Mouse (Mus musculus): ENCODE measurements at regions not wholly inside any gene's neighbourhood (a gene's known extent, or its start where the extent isn't known, plus 50 kb on each side); places are given as distances from the start of the nearest gene placed in this dataset.

- ATAC-seq (ENCODE audit: low FRiP score): no peak
- Histone ChIP-seq H3K27me3 (ENCODE audit: insufficient read depth, low read length) (no peaks in the 10 kb centered on the region), H3K27ac (ENCODE audit: low read depth, low read length) (no peak overlapping the region), H3K4me1 (ENCODE audit: insufficient read depth, low read length) (no peaks in the 10 kb centered on the region), H3K9me3 (ENCODE audit: low read length) (no peaks in the 10 kb centered on the region), H3K4me2 (ENCODE audit: low read depth, low read length, poor library complexity, severe bottlenecking) (no peak overlapping the region), H3K4me3 (ENCODE audit: low read depth, low read length) (no peak overlapping the region), H3K9ac (replicated peaks; ENCODE audit: low read length, poor library complexity, severe bottlenecking) (no peak overlapping the region), H3K36me3 (ENCODE audit: insufficient read depth, low read length) (no peaks in the 10 kb centered on the region)
- no peak for DNase-seq (ENCODE audit: low spot score)
- WGBS: 62% methylated on average over 3 of the region's 3 CpGs
- TF ChIP-seq CTCF (IDR thresholded peaks at IDR 0.05): no peak
Measured at GRCm38 (mm10) chr12:28176016-28176415, 376.2 kb downstream of the Dcdc2c start.

DNA sequence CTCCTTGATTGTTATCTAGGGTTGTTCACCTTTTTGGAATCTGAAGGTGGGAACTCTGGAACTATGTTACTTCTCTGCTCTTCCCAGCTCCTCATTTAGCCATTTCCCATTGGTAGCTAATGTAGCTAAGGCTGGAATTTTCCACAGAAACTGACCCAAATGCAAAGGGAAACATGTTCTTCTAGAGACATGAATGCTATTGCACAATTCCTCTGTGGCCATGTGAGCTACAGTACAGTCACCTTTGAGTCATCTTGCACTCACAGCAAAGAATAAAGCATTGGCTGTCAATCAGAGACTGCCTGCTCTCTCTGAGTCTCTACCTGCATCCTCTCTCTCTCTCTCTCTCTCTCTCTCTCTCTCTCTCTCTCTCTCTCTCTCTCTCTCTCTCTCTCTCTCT is 378.1 kb downstream of the Dcdc2c start:
- TF ChIP-seq CTCF (IDR thresholded peaks at IDR 0.05): no peak
- Histone ChIP-seq H3K27ac (ENCODE audit: low read depth, low read length) (no peak overlapping the region), H3K36me3 (ENCODE audit: insufficient read depth, low read length) (no peaks in the 10 kb centered on the region), H3K4me3 (ENCODE audit: low read depth, low read length) (no peak overlapping the region), H3K9ac (replicated peaks; ENCODE audit: low read length, poor library complexity, severe bottlenecking) (no peak overlapping the region), H3K27me3 (ENCODE audit: insufficient read depth, low read length) (no peaks in the 10 kb centered on the region), H3K4me1 (ENCODE audit: insufficient read depth, low read length) (no peaks in the 10 kb centered on the region), H3K9me3 (ENCODE audit: low read length) (no peaks in the 10 kb centered on the region), H3K4me2 (ENCODE audit: low read depth, low read length, poor library complexity, severe bottlenecking) (no peak overlapping the region)
- ATAC-seq (ENCODE audit: low FRiP score) (no peak), DNase-seq (ENCODE audit: low spot score) (no peak)

- no peak overlapping the region for H3K27ac ChIP-seq (ENCODE audit: low read depth, low read length)
- no peaks in the 10 kb centered on the region for H3K9me3 ChIP-seq (ENCODE audit: low read length)
- no peak for ATAC-seq (ENCODE audit: low FRiP score)
- no peaks in the 10 kb centered on the region for H3K36me3 ChIP-seq (ENCODE audit: insufficient read depth, low read length)
- no peak for DNase-seq (ENCODE audit: low spot score)
- no peak for TF ChIP-seq CTCF (IDR thresholded peaks at IDR 0.05)
- no peak overlapping the region for H3K4me2 ChIP-seq (ENCODE audit: low read depth, low read length, poor library complexity, severe bottlenecking)
- no peak overlapping the region for H3K4me3 ChIP-seq (ENCODE audit: low read depth, low read length)
- 90% methylated on average over 1 of the region's 1 CpGs for WGBS
- no peaks in the 10 kb centered on the region for H3K4me1 ChIP-seq (ENCODE audit: insufficient read depth, low read length)
- H3K9ac ChIP-seq (replicated peaks; ENCODE audit: low read length, poor library complexity, severe bottlenecking): no peak overlapping the region
- H3K27me3 ChIP-seq (ENCODE audit: insufficient read depth, low read length): no peaks in the 10 kb centered on the region
Measured at GRCm38 (mm10) chr12:28158786-28159185, 393.4 kb downstream of the Dcdc2c start.

DNA sequence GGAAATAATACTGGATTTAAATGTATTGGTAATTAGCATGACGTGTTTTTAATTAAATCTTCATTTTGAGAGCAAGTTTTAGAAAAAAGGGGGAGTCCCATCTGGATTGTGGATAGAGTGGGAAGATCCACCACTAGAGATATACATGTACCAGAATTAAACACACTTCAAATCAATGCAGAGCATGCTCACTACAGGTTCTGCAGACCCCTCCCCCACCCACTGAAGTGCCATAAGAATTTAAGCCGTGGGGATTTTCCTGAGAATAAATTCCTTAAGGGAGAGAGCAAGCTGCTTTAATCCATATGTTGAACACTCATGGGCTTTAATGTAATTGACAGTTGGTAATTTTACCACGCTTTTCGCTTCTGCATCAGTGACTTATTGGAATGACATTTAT is 401.4 kb downstream of the Dcdc2c start:
- H3K4me3 ChIP-seq (ENCODE audit: low read depth, low read length): no peak overlapping the region
- H3K4me2 ChIP-seq (ENCODE audit: low read depth, low read length, poor library complexity, severe bottlenecking): no peak overlapping the region
- no peaks in the 10 kb centered on the region for H3K36me3 ChIP-seq (ENCODE audit: insufficient read depth, low read length)
- DNase-seq (ENCODE audit: low spot score) (no peak), ATAC-seq (ENCODE audit: low FRiP score) (no peak)
- H3K9me3 ChIP-seq (ENCODE audit: low read length): no peaks in the 10 kb centered on the region
- no peak for TF ChIP-seq CTCF (IDR thresholded peaks at IDR 0.05)
- H3K27ac ChIP-seq (ENCODE audit: low read depth, low read length): no peak overlapping the region
- WGBS: 49% methylated on average over 4 of the region's 4 CpGs
- no peaks in the 10 kb centered on the region for H3K27me3 ChIP-seq (ENCODE audit: insufficient read depth, low read length)
- no peaks in the 10 kb centered on the region for H3K4me1 ChIP-seq (ENCODE audit: insufficient read depth, low read length)
- no peak overlapping the region for H3K9ac ChIP-seq (replicated peaks; ENCODE audit: low read length, poor library complexity, severe bottlenecking)

DNA sequence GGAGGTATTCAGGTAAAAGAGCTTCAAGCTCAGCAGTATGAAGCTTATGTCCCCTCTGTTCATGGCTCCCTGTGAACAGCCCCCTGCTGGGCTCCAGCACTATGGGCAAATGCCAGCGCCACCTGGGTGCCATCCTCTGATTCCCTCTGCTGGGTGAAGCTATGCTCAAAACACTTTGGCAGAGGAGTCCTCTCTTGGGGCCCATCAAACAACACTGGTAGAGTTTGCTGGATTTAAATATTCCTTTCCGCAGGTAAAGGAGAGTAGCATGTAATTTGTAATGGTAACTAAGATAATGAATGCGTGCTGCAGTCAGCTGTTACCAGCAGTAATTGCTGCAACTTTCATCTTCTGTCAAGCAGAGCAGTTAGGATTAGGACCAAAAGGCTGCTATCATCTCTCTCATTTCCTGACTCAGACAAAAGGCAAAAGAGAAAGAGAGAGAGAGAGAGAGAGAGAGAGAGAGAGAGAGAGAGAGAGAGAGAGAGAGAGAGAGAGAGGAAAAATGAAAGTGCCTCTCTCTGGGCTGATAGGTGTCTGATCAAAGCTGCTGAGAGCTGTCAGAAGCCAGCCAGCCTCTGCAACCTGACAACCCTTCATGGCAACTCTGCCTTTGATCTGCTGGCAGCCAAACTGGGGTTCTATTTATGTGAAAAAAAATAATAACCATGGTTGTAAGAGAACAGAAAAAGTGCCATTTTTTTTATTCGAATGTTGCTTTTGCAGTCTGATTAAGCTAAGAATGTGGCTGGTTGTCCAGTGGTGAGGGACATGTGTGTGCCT is 416.2 kb downstream of the Dcdc2c start:
- no peak overlapping the region for H3K4me2 ChIP-seq (ENCODE audit: low read depth, low read length, poor library complexity, severe bottlenecking)
- 52% methylated on average over 4 of the region's 4 CpGs for WGBS
- no peaks in the 10 kb centered on the region for H3K9me3 ChIP-seq (ENCODE audit: low read length)
- no peaks in the 10 kb centered on the region for H3K4me1 ChIP-seq (ENCODE audit: insufficient read depth, low read length)
- 0 out of 2 replicates have a peak overlapping the region, but pooled peaks have one; percentile 38 for H3K27ac ChIP-seq (ENCODE audit: low read depth, low read length)
- DNase-seq (ENCODE audit: low spot score): no peak
- H3K9ac ChIP-seq (replicated peaks; ENCODE audit: low read length, poor library complexity, severe bottlenecking): no peak overlapping the region
- peak; percentile 39 for TF ChIP-seq CTCF (IDR thresholded peaks at IDR 0.05)
- no peak for ATAC-seq (ENCODE audit: low FRiP score)
- no peaks in the 10 kb centered on the region for H3K36me3 ChIP-seq (ENCODE audit: insufficient read depth, low read length)
- H3K27me3 ChIP-seq (ENCODE audit: insufficient read depth, low read length): no peaks in the 10 kb centered on the region
- H3K4me3 ChIP-seq (ENCODE audit: low read depth, low read length): no peak overlapping the region

DNA sequence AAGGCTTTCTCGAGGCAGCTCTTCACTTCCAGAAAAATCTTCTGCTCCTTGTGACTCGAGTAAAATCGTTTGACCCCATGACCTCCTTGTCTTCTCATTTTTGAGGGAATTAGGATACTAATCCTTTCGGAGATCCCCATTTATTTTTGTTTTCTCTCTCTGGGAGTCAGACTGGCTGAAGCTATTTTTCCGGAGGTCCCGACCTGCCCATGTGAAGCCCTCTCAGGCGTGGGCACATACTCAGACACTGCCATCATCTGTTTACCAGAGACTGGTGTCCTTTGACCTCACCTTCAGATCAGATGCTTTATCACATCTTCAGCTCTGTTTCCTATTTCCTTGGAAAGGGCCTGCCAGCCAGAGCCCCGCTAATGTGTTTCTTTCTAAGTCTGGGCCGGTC is 429.4 kb downstream of the Dcdc2c start:
- Histone ChIP-seq H3K4me2 (ENCODE audit: low read depth, low read length, poor library complexity, severe bottlenecking) (no peak overlapping the region), H3K9me3 (ENCODE audit: low read length) (no peaks in the 10 kb centered on the region), H3K27ac (ENCODE audit: low read depth, low read length) (no peak overlapping the region), H3K27me3 (ENCODE audit: insufficient read depth, low read length) (no peaks in the 10 kb centered on the region), H3K36me3 (ENCODE audit: insufficient read depth, low read length) (no peaks in the 10 kb centered on the region), H3K4me1 (ENCODE audit: insufficient read depth, low read length) (0 out of 2 replicates have a peak, but pooled peaks cover 3% of the 10 kb centered on the region), H3K9ac (replicated peaks; ENCODE audit: low read length, poor library complexity, severe bottlenecking) (no peak overlapping the region), H3K4me3 (ENCODE audit: low read depth, low read length) (no peak overlapping the region)
- no peak for TF ChIP-seq CTCF (IDR thresholded peaks at IDR 0.05)
- 50% methylated on average over 9 of the region's 9 CpGs for WGBS
- ATAC-seq (ENCODE audit: low FRiP score) (no peak), DNase-seq (ENCODE audit: low spot score) (no peak)

All from midbrain, postnatal 0 days (tissue).